Mouse (Mus musculus): Measurements from ENCODE around the gene 4930486L24Rik. TPM values are rescaled to one million over a fixed set of nuclear protein-coding genes. Genes with fewer than 3 reads are reported as not detected.

Gene 4930486L24Rik
- polyA plus RNA-seq, 1 experiment from 2014 or later: 6.8 TPM

Other genes starting within 250 kb of the 4930486L24Rik start
- not detected in 2 replicates for gene BC051665, start 78.1 kb downstream of the 4930486L24Rik start, polyA plus RNA-seq (2015; fragmentation: Nextera tagmentation; extraction: Ambion mirVana)
- not detected in 2 replicates for gene Ctsll3, start 61.6 kb downstream of the 4930486L24Rik start, polyA plus RNA-seq (2015; fragmentation: Nextera tagmentation; extraction: Ambion mirVana)
- 0.61 TPM in 1 of 2 replicates, not detected in the other for gene Gm49392, start 32.4 kb upstream of the 4930486L24Rik start, polyA plus RNA-seq (2015; fragmentation: Nextera tagmentation; extraction: Ambion mirVana)
- gene Ctla2b, start 33.0 kb upstream of the 4930486L24Rik start, polyA plus RNA-seq (2015; fragmentation: Nextera tagmentation; extraction: Ambion mirVana): 1.0 and 1.6 TPM in 2 replicates
- gene Tpbpb, start 40.4 kb upstream of the 4930486L24Rik start, polyA plus RNA-seq (2015; fragmentation: Nextera tagmentation; extraction: Ambion mirVana): not detected in 2 replicates
- gene Gm49393, start 71.1 kb upstream of the 4930486L24Rik start, polyA plus RNA-seq (2015; fragmentation: Nextera tagmentation; extraction: Ambion mirVana): not detected in 2 replicates
- 0.82 and 1.3 TPM in 2 replicates for gene Gm49391, start 72.1 kb upstream of the 4930486L24Rik start, polyA plus RNA-seq (2015; fragmentation: Nextera tagmentation; extraction: Ambion mirVana)
- gene Ctla2a, start 72.2 kb upstream of the 4930486L24Rik start, polyA plus RNA-seq (2015; fragmentation: Nextera tagmentation; extraction: Ambion mirVana): 37.3 and 38.9 TPM in 2 replicates
- gene Tpbpa, start 77.5 kb upstream of the 4930486L24Rik start, polyA plus RNA-seq (2015; fragmentation: Nextera tagmentation; extraction: Ambion mirVana): not detected in 2 replicates
- gene Ctsj, start 141.5 kb upstream of the 4930486L24Rik start, polyA plus RNA-seq (2015; fragmentation: Nextera tagmentation; extraction: Ambion mirVana): not detected in 2 replicates
- not detected in 2 replicates for gene Ctsq, start 176.2 kb upstream of the 4930486L24Rik start, polyA plus RNA-seq (2015; fragmentation: Nextera tagmentation; extraction: Ambion mirVana)

Measured in thymus, postnatal 0 days (tissue).